Mouse (Mus musculus): ENCODE results near the gene Dpp9.

Dpp9 gene

GRCm38 (mm10) chr17:56218377-56219191 lies at the start of gene Dpp9:
TSS of gene Dpp9 (minus strand) at chr17:56218905.
- in situ Hi-C loops (cut with MboI, MseI): no loop called here

GRCm38 (mm10) chr17:56266271-56266670 lies 47.6 kb upstream of the Dpp9 start:
- in situ Hi-C loops (cut with MboI, MseI): no loop called here

- in situ Hi-C loops (cut with MboI, MseI): no loop called here
These were observed 47.2 kb upstream of the Dpp9 start for GRCm38 (mm10) chr17:56265869-56266268.

DNA sequence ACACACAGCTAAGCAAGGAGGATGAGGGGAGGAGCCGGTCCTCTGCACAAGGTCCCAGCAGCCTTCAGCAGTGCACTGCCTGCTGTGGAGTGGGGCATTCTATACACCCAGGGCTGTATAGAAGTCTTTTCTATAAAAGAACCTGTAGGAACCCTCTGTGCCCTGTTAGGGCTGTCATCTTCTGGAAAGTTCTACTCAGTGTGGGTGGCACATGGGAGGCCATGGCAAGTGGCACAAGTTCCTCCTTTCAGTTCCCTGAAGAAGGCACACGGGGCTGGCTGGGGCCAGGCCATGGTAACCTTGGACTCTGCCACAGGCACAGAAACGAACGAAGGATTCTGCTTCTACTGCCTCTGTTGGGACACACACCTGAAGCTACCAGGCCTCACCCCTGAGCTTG lies 46.3 kb upstream of the Dpp9 start:
- in situ Hi-C loops (cut with MboI, MseI): no loop called here

- in situ Hi-C loops (cut with MboI, MseI): no loop called here
These were observed 45.3 kb upstream of the Dpp9 start for GRCm38 (mm10) chr17:56264020-56264419.

DNA sequence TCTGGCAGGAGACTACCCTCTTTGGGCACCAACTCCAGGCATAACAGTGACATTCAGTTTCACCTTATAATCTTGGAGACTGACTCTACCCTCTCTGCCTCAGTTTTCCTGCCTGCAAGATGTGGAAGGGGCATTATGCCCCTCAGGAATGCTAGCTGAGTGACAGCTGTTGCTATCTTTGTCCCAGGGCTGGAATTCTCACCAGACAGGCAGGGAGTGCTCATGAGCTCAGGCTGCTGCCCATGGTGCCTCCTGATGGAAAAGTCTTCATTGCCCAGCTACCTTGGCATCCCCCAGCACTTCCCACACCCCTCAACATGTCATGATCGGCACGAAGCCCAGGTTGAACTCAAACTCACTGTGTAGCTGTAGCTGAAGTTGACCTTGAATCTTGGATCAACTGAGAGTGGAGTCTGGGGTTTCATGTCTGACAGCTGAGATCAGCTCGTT lies 44.0 kb upstream of the Dpp9 start:
- in situ Hi-C loops (cut with MboI, MseI): no loop called here

DNA sequence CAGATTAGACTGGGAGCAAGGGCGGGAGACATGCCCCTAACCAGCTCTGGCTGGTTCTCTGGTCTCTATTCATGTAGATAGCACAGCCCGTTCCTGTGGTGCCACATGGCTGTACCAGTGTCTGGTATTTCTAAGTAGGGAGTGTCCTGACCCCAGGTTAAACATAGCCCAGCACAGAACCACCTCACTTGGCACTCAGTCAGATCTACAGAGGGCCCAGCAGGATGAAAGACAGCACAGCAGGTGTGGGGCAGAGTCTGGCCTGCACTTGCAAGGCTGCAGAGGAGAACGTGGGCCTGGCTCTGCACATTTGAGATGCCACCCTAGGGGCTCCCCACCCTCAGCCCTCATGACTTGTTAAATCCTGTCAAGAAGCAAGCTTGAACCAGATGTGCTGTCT lies 42.5 kb upstream of the Dpp9 start:
- in situ Hi-C loops (cut with MboI, MseI): no loop called here

DNA sequence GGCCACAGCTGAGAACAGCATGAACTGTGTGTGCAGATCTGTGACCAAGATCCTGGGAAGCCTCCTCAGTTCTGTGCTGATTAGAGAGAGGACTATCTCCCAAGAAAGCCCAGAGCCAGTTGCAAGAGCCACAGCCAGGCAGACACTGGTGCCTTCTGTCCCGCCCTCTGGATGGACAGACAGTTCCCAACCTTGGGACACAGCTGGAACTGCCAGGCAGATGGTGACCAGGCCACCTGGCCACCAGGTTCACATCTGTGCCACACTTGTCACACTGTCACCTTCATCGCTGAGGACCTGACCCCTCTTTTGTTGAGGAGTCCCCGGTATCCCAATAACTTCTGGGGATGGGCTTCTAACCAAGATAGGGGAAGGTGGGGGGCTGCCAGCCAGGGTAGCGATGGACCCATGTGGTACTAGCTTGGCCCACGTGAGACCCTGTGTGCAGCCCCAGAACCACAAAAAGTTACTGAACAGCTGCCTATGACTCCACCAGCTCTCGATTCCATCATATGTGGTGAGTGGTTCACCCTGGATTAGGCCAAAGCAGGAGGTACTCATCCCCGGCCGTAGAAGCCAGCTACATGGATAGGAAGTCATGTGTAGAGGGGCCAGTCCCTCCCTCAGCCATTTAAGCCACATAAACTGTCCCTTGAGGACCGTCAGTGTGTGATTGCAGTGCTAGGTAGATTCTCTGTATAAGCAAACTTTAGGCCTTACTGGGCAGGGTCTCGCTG lies 40.8 kb upstream of the Dpp9 start:
- in situ Hi-C loops (cut with MboI, MseI): loop anchor here (5.0 kb wide), 1 partner anchor 127 kb away; no protein-coding TSS in a partner anchor

DNA sequence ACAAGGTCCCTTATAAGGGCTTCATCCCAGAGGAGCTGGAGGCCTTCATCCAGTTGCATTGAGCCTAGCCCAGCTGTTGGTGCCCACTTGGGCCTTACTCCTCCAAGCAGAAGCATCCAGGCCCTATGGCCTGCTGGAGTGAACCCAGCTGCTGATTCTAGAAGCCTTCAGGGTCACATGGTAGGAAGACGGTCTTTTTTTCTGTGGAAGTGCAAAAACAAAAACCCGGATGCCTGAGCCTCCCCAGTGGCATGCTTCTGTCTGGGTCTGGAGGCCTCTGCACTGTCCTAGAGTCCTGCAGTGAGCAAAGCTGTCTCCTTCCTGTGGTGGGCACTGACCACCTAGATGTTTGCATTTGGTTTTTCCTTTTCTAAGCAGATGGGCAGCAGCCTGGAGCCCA lies 40.1 kb upstream of the Dpp9 start:
- in situ Hi-C loops (cut with MboI, MseI): loop anchor here (5.0 kb wide), 1 partner anchor 127 kb away; no protein-coding TSS in a partner anchor

DNA sequence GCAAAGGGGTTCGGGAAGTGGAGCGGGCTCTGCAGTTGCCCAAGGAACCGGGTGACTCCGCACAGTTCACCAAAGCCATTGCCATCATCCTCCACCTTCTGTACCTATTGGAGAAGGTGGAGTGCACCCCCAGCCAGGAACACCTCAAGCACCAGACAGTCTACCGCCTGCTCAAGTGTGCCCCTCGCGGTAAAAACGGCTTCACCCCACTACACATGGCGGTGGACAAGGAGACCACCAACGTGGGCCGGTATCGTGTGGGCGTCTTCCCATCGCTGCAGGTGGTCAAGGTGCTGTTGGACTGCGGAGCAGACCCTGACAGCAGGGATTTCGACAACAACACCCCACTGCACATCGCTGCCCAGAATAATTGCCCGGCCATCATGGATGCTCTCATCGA lies 39.6 kb upstream of the Dpp9 start:
- in situ Hi-C loops (cut with MboI, MseI): loop anchor here (5.0 kb wide), 1 partner anchor 126 kb away; no protein-coding TSS in a partner anchor

- in situ Hi-C loops (cut with MboI, MseI): loop anchor here (5.0 kb wide), 1 partner anchor 125 kb away; no protein-coding TSS in a partner anchor
These were observed 38.6 kb upstream of the Dpp9 start for GRCm38 (mm10) chr17:56257181-56257894.

- in situ Hi-C loops (cut with MboI, MseI): loop anchor here (5.0 kb wide), 1 partner anchor 124 kb away; no protein-coding TSS in a partner anchor
These were observed 37.7 kb upstream of the Dpp9 start, which contains the start of gene Fem1a for GRCm38 (mm10) chr17:56256239-56256881. TSS of gene Fem1a (plus strand) at chr17:56256810.

DNA sequence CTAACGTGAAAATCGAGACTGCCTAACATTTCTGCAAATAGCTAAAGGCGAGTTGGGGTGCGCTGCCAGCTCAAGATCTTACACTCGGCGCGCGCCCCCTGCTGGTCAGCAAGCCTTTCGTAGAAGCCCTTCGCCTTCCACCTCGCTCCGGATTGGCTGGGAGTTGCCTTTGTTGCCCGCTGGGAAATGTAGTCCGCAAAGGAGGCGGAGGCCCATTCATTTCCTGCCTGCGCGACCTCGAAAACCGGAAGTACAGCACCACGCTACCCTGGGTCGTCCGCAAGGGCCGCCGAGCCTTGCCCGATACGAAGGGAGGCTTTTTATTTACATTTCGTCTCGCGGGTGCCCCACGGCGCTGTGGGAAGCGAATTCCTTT lies 37.1 kb upstream of the Dpp9 start:
- in situ Hi-C loops (cut with MboI, MseI): loop anchor here (5.0 kb wide), 1 partner anchor 124 kb away; no protein-coding TSS in a partner anchor

GRCm38 (mm10) chr17:56255429-56255828 lies 36.7 kb upstream of the Dpp9 start:
- in situ Hi-C loops (cut with MboI, MseI): loop anchor here (5.0 kb wide), 1 partner anchor 123 kb away; no protein-coding TSS in a partner anchor

GRCm38 (mm10) chr17:56254695-56255094 lies 36.0 kb upstream of the Dpp9 start:
- in situ Hi-C loops (cut with MboI, MseI): loop anchor here (5.0 kb wide), 2 partner anchors 52 to 122 kb away; no protein-coding TSS in a partner anchor

- in situ Hi-C loops (cut with MboI, MseI): loop anchor here (5.0 kb wide), 1 partner anchor 49 kb away; no protein-coding TSS in a partner anchor
These were observed 32.6 kb upstream of the Dpp9 start for GRCm38 (mm10) chr17:56251136-56251829.

DNA sequence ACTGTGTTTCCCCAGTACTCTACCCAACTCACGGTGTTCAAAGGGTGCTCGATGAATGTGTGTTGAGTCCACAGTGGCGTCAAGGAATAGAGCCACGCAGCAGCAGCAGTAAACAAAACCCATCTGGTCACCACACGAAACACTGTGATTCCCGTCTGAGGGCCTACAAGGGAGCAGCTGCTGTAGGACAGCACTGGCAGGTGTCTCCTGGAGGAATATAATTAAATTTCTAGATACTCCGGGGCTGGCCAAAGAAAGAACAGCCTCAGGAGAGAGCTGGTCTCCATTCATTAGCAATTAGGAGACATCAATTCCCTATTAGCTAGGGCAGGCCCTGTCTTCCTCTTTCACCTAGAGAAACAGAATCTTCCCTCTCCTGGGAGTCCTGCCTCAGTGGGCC lies 26.9 kb upstream of the Dpp9 start:
- in situ Hi-C loops (cut with MboI, MseI): no loop called here

GRCm38 (mm10) chr17:56241541-56242401 lies 23.1 kb upstream of the Dpp9 start:
- in situ Hi-C loops (cut with MboI, MseI): no loop called here

DNA sequence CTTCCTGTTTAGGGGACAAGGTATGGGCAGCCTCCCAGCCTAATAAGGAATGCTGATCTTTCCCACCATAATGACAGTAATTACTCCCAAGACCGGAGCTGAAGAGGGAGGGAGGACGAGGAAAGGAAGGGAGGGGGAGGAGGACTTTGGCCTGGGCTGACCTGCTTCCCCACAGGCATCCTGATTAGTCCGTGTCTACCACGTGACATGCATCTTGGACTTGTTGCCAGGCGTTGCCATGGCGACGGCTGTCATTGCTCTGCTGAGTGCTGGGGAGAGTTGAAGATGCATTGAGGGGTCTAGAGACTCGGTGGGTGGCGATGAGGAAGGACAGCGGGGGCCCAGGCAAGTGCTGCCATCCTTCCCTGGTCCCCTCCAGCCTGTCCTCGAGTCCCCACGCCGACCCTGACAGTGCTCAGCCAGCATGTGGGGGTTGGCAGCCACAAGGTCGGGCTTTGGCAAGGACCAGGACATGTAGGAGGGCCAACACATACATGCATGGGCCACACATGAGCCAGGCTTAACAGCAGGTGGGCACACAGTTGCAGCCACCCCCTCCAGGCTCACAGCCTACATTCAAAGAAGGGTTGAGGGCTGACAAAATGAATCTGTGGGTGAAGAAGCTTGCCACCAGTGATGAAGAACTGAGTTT lies 15.2 kb upstream of the Dpp9 start:
- in situ Hi-C loops (cut with MboI, MseI): no loop called here

Data from T-helper 2 cell (primary cell).